Mouse (Mus musculus) ES-Bruce4 (cell line): Measurements from ENCODE around the gene Agpat1.

Source experiments
- CTCF ChIP-seq: IDR thresholded peaks from one replicate; pipeline ENCODE4 v1.8.1; 2011; ENCODE audit warnings: low read depth, low read length
- EP300 ChIP-seq: IDR thresholded peaks from 2 replicates; pipeline ENCODE4 v1.6.1; 2011; ENCODE audit warnings: low read depth, low read length; ENCODE audit not compliant: insufficient read depth
- POLR2A ChIP-seq: IDR thresholded peaks from one replicate; pipeline ENCODE4 v1.8.1; 2011; ENCODE audit warnings: low read length; ENCODE audit not compliant: insufficient read depth

DNA sequence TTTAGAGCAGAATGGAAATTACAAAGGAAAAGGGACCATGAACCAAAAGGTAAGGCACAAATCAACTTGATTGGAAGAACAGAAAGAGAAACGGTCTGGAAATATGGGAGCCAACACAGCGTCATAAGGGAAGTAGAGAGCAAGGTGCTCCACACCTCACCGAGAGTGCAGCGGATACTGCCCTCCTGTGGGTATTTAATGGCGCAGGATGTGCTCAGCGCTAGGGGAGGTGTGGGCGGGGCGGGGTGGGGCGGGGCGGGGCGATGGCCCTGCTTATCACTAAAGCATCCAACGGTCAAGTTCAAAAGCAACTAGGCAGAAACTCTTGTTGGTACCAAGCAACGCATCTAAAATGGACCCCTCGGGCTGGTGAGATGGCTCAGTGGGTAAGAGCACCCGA lies 44.2 kb upstream of the Agpat1 start:
- TF ChIP-seq POLR2A (no peak), CTCF (peak; percentile 59), EP300 (no peak)
